Mouse (Mus musculus): ENCODE results near the gene Slc44a1.
A peak's percentile ranks its signal among the peaks of the same experiment; 100 is the strongest.

Gene Slc44a1

DNA sequence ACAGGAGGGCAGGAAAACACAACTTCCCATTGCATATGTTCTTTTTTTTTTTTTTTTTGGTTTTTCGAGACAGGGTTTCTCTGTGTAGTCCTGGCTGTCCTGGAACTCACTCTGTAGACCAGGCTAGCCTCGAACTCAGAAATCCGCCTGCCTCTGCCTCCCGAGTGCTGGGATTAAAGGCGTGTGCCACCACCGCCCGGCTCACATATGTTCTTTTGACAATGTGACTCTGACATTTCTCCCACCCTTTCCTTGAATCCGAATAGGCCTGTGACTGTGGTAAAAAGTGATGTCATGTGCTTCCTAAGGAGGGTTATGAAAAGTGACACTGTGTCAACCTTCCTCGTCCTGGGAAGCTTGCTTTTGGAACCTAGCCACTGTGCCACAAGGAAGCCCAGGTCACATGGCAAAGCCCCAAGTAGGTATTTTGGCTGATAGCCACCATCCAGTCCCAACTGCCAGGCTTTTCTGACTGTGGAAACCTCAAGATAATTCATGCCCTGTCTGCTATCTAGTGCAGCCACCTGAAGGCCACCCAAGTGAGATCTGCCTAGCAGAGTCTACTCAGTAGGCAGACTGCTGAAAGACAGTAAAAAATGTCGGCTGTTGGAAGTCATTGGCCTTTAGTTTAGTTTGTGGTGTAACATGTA, 8.5 kb upstream of the Slc44a1 start:
- DNase-seq (ENCODE audit: low spot score in 2 of 2), result no peak

- DNase-seq (ENCODE audit: low spot score in 2 of 2), result no peak
Measured at GRCm38 (mm10) chr4:53437110-53437755, 3.0 kb upstream of the Slc44a1 start.

GRCm38 (mm10) chr4:53438386-53438785, 1.8 kb upstream of the Slc44a1 start:
- DNase-seq (ENCODE audit: low spot score in 2 of 2), result no peak

- no peak for DNase-seq (ENCODE audit: low spot score in 2 of 2)
Measured at GRCm38 (mm10) chr4:53438836-53439480, 1.3 kb upstream of the Slc44a1 start.

- DNase-seq (ENCODE audit: low spot score in 2 of 2), result no peak
Measured at GRCm38 (mm10) chr4:53439636-53440009, 590 bp upstream of the Slc44a1 start.

DNA sequence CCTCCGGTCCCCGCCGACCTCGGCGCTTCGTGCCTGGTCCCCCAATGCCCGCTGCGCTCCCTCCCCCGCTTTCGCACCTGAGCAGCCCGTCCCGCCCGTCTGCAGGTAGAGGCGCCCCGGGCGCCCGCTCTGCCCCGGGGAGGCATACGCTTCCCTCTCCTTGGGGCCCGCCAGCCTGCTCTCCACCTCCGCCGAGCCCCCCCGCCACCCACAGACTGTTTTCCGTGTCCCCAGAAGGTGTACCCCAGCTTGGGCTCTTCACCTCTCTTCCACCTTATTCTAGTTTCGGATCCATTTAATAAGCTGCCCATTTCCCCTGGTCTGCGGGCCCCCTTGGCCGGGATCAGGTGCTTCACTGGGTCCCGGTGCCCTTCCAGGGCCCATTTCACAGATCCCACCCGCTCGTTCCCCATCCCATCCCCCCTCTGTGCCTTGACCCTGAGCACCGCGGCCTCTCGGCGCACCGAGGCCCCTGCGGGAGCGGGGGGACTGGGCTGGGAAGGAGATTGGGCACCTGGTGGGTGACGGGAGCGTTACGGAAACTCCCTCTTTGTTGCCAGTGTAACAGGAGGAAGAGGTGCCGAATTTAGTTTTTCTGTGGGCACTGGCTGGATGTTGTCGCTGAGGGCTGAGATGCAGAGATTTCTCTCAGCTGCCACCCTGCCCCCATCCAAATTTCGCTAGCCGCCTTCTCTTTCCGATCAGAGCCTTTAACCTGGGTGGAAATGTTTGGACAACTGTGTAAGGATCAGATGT, 781 bp downstream of the Slc44a1 start:
- DNase-seq (ENCODE audit: low spot score in 2 of 2), result peak; percentile 44

GRCm38 (mm10) chr4:53441683-53442082, 1.5 kb downstream of the Slc44a1 start:
- no peak for DNase-seq (ENCODE audit: low spot score in 2 of 2)

GRCm38 (mm10) chr4:53446216-53446615, 6.0 kb downstream of the Slc44a1 start:
- DNase-seq (ENCODE audit: low spot score in 2 of 2), result no peak

GRCm38 (mm10) chr4:53447773-53448172, 7.6 kb downstream of the Slc44a1 start:
- DNase-seq (ENCODE audit: low spot score in 2 of 2), result no peak

DNA sequence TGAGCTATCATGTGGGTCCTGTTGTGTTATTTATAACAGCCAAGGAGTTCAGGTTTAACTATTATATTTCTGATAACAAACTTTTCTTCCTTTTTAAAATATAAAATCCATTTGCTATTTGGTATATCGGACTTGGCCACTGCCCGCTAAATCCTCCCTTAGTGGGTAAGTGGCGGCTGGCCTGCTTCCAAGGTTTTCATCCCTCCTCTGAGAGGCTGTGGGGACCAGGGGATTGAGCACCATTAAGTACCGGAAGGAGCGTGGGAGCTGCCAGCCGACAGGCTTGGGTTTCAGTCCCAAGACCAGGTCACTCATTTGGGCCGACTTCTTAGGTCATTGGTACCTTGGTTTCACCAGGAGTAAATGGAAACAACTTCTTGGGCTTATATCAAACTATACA, 10.5 kb downstream of the Slc44a1 start:
- DNase-seq (ENCODE audit: low spot score in 2 of 2), result no peak

GRCm38 (mm10) chr4:53451887-53452286, 11.7 kb downstream of the Slc44a1 start:
- no peak for DNase-seq (ENCODE audit: low spot score in 2 of 2)

DNA sequence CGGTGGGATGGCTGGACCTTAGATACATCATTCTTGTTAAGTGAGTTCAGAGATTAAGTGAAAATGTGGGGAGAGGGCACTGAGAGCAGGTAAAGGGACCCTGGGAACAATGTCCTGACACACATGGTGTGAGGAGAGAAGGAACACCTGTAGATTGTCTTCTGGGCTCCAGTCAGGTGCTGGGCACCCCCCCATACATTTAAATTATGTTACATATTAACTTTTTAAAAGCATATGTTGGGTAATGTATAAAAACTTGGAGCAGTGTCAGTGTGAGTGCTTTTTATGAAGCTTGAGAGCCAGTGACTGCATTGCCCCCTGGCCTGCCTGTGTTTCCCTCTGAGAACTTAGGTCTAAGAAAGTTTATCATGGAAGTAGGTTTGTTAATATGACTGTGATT, 12.2 kb downstream of the Slc44a1 start:
- no peak for DNase-seq (ENCODE audit: low spot score in 2 of 2)

GRCm38 (mm10) chr4:53452976-53453889, 13.0 kb downstream of the Slc44a1 start:
- DNase-seq (ENCODE audit: low spot score in 2 of 2), result no peak

- no peak for DNase-seq (ENCODE audit: low spot score in 2 of 2)
Measured at GRCm38 (mm10) chr4:53455885-53456284, 15.7 kb downstream of the Slc44a1 start.

DNA sequence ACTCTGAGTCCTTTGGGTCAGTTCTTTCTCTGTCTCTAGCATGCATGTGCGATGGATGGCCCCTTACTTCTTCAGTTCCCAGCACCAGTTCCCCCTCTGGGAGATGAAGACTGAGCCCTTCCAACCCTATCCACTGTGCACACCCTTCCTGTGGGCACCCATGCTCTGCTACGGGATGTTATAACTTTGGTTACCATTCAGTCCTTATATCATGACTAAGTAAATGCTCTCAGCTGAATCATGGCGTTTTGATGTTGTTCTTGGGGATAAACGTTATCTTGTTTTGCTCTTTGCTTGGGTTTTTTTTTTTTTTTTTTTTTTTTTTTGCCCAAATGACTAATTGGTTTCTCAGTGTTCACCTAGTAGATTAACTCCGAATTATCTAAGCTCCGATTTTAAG, 16.4 kb downstream of the Slc44a1 start:
- DNase-seq (ENCODE audit: low spot score in 2 of 2), result no peak

DNA sequence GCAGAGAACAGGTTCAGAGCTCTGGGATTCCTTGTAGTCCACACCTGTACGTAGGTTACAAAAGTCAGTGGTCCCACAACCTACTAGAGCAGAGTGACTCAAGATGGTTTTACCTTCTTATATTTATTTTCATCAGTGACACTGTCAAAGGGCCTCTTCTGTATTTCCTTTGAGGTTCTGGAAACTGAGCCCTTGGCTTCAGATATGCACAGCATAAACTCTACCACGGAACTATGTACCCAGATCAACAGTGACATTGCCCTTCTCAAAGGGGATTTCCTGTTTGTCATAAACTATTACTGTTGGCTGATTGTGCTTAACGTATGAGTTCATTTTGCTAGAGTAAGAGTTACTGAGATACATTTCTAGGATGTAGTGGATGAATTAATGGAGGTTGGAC, 18.3 kb downstream of the Slc44a1 start:
- no peak for DNase-seq (ENCODE audit: low spot score in 2 of 2)

DNA sequence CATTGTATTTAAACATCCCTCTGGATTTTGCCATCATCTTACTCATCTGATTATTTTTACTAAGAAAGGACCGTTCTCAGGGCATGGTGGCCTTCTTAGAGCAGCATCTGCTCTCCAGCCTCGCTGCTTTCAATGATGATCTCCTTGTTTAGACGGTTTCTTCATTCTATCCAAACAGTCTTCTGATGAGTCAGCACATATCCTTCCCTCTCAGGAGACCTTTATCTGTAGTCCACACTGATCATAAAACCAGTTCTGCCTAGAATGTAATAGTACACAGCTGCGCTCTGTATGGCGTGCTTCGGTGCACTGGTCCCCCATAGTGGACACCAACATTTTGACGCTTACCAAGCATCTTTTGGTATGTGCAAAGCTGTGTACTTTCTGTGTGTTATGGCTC, 19.5 kb downstream of the Slc44a1 start:
- DNase-seq (ENCODE audit: low spot score in 2 of 2), result no peak

- DNase-seq (ENCODE audit: low spot score in 2 of 2), result no peak
Measured at GRCm38 (mm10) chr4:53461026-53461425, 20.8 kb downstream of the Slc44a1 start.

DNA sequence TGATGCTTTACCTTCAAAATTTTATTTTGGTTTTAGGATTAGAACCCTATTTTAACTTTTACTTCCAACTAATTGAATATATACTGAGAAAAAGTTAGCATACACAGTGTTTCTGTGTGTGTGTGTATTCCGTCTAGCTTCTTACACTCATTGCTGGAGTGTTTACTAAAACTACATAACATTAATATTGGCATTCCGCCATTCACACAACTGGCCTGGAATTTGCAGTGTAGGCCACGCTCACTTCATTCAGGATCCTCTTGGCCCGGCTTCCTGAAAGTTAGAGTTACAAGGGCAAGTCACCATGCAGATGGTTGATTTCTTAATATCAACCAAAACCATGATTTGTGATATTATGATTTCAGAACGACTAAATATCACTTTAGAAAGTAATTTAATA, 21.9 kb downstream of the Slc44a1 start:
- no peak for DNase-seq (ENCODE audit: low spot score in 2 of 2)

GRCm38 (mm10) chr4:53462505-53463251, 22.5 kb downstream of the Slc44a1 start:
- no peak for DNase-seq (ENCODE audit: low spot score in 2 of 2)

DNA sequence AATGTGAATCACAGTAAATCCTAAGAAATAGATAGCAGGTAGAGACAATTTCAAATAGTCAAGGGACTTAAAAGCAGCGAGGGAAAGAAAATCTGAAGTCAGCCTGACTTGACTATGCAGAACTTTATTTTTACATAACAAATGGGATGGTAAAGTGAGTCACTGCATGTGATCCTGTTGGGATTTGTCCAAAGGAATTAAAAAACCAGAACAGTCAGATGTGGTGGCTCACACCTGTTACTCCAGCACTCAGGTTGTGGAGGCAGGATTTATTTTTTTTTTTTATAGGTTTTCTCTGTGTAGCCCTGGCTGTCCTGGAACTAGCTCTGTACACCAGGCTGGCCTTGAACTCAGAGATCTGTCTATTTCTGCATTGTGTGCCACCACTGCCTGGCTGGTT, 25.7 kb downstream of the Slc44a1 start:
- DNase-seq (ENCODE audit: low spot score in 2 of 2), result no peak
